ENCODE assay signal across 9 mouse cellular contexts in genomic region chr4:101998267-101998922, GRCm38 (mm10). TPM values are rescaled to one million over a fixed set of nuclear protein-coding genes. Genes with fewer than 3 reads are reported as not detected.
A peak's percentile ranks its signal among the peaks of the same experiment; 100 is the strongest.
DNase-seq lines count a peak whose midpoint lies in the region; ATAC-seq lines count a peak whose summit lies in the region.
"Had no signal": no experiment of that assay in that cellular context is flagged by ENCODE, and none has a peak within 500 bp of the region (broad histone marks: within the 10 kb centered on the region; RNA-seq: fewer than 3 reads in every experiment).

No protein-coding gene starts in this region.

- H3K4me1 ChIP-seq in liver, embryonic 12.5 days = no peaks in the 10 kb centered on the region
- no peaks in the 10 kb centered on the region for H3K4me1 ChIP-seq in intestine, embryonic 14.5 days (replicated peaks; ENCODE audit: control insufficient read depth, insufficient read depth, low read length)
- H3K4me1 ChIP-seq in midbrain, embryonic 16.5 days (ENCODE audit: control insufficient read depth, insufficient read depth, low read length) = no peaks in the 10 kb centered on the region
- H3K4me1 ChIP-seq: stomach, embryonic 15.5 days had no signal

- ATAC-seq in liver, embryonic 12.5 days = no peak
- no peak; the same call in 1 of the 2 replicates for ATAC-seq in intestine, embryonic 14.5 days (replicated peaks; ENCODE audit: low FRiP score, low TSS enrichment, low read depth)
- peak; percentile 86 for ATAC-seq in midbrain, embryonic 16.5 days

- intact Hi-C loops in left cerebral cortex, postnatal 4 days (cut with DNase I) = loop anchor here (2.0 kb wide), 1 partner anchor 342 kb away; no protein-coding TSS in a partner anchor

- H3K27me3 ChIP-seq in liver, embryonic 12.5 days (replicated peaks) = no peaks in the 10 kb centered on the region
- no peaks in the 10 kb centered on the region for H3K27me3 ChIP-seq in intestine, embryonic 14.5 days (replicated peaks; ENCODE audit: control insufficient read depth, insufficient read depth, low read length)
- no peaks in the 10 kb centered on the region for H3K27me3 ChIP-seq in midbrain, embryonic 16.5 days (ENCODE audit: control insufficient read depth, insufficient read depth, low read depth, low read length)
- H3K27me3 ChIP-seq: stomach, embryonic 15.5 days had no signal

- H3K27ac ChIP-seq in liver, embryonic 12.5 days = no peak overlapping the region
- H3K27ac ChIP-seq in intestine, embryonic 14.5 days (ENCODE audit: low read depth) = no peak overlapping the region
- no peak overlapping the region for H3K27ac ChIP-seq in midbrain, embryonic 16.5 days (ENCODE audit: low read length)
- H3K27ac ChIP-seq: stomach, embryonic 15.5 days had no signal

- H3K36me3 ChIP-seq in liver, embryonic 12.5 days = no peaks in the 10 kb centered on the region
- no peaks in the 10 kb centered on the region for H3K36me3 ChIP-seq in intestine, embryonic 14.5 days (ENCODE audit: control insufficient read depth, insufficient read depth, low read length)
- no peaks in the 10 kb centered on the region for H3K36me3 ChIP-seq in midbrain, embryonic 16.5 days (ENCODE audit: control insufficient read depth, insufficient read depth, low read length)
- H3K36me3 ChIP-seq: stomach, embryonic 15.5 days had no signal

- DNase-seq in liver = peak; percentile 62
- peak; percentile 66 for DNase-seq in cerebellum, adult 8-10 months
- DNase-seq in frontal cortex, postnatal 10 days (ENCODE audit: low spot score in 2 of 2) = peak; percentile 13 to 65
- DNase-seq in intestine, embryonic 14.5 days (ENCODE audit: low spot score) = peak; percentile 87
- DNase-seq in left cerebral cortex, postnatal 4 days = peak; percentile 73
- peak; percentile 38 for DNase-seq in telencephalon, adult 2 months (ENCODE audit: low read depth, low spot score)

- 31% methylated on average over 15 of the region's 15 CpGs for WGBS in liver, embryonic 12.5 days (ENCODE audit: insufficient replicate concordance)
- WGBS in intestine, embryonic 14.5 days = 42% methylated on average over 15 of the region's 15 CpGs
- 37% methylated on average over 15 of the region's 15 CpGs for WGBS in midbrain, embryonic 16.5 days

- no peak overlapping the region for H3K4me2 ChIP-seq in liver, embryonic 12.5 days
- H3K4me2 ChIP-seq in intestine, embryonic 14.5 days (ENCODE audit: low read length) = no peak overlapping the region
- peak overlapping the region; percentile 28; the same call in 1 of the 2 replicates for H3K4me2 ChIP-seq in midbrain, embryonic 16.5 days (ENCODE audit: low read length)
- H3K4me2 ChIP-seq: stomach, embryonic 15.5 days had no signal

- H3K9ac ChIP-seq in liver, embryonic 12.5 days = no peak overlapping the region
- no peak overlapping the region for H3K9ac ChIP-seq in intestine, embryonic 14.5 days (ENCODE audit: low read length)
- H3K9ac ChIP-seq in midbrain, embryonic 16.5 days (ENCODE audit: low read depth, low read length) = no peak overlapping the region
- H3K9ac ChIP-seq: stomach, embryonic 15.5 days had no signal

- no peak overlapping the region for H3K4me3 ChIP-seq in liver, embryonic 12.5 days
- no peak overlapping the region for H3K4me3 ChIP-seq in intestine, embryonic 14.5 days (ENCODE audit: low read depth, low read length)
- H3K4me3 ChIP-seq in midbrain, embryonic 16.5 days (ENCODE audit: low read depth, low read length) = no peak overlapping the region
- H3K4me3 ChIP-seq: stomach, embryonic 15.5 days had no signal

- no peaks in the 10 kb centered on the region for H3K9me3 ChIP-seq in liver, embryonic 12.5 days (replicated peaks)
- no peaks in the 10 kb centered on the region for H3K9me3 ChIP-seq in intestine, embryonic 14.5 days (ENCODE audit: control insufficient read depth, low read length)
- H3K9me3 ChIP-seq in midbrain, embryonic 16.5 days (replicated peaks; ENCODE audit: control insufficient read depth, low read length, poor library complexity, severe bottlenecking) = no peaks in the 10 kb centered on the region
- H3K9me3 ChIP-seq: stomach, embryonic 15.5 days had no signal

RNA-seq across cellular contexts. Expression of gene Gm12789, which starts 12.0 kb away (rescaled TPM):
- polyA plus RNA-seq in liver, embryonic 12.5 days (2016; fragmentation: Nextera tagmentation; extraction: Ambion mirVana) = not detected in 2 replicates
- polyA plus RNA-seq in intestine, embryonic 14.5 days (2014; fragmentation: Nextera tagmentation; extraction: Ambion mirVana) = not detected in 2 replicates
- total RNA-seq in left cerebral cortex, postnatal 4 days (2021) = not detected
- polyA plus RNA-seq in midbrain, embryonic 16.5 days (2015; fragmentation: Nextera tagmentation; extraction: Ambion mirVana) = not detected in 2 replicates
- polyA plus RNA-seq: stomach, embryonic 15.5 days had no signal

RNA-seq across cellular contexts. Expression of gene Gm12790, which starts 17.5 kb away (rescaled TPM):
- not detected in 2 replicates for polyA plus RNA-seq in liver, embryonic 12.5 days (2016; fragmentation: Nextera tagmentation; extraction: Ambion mirVana)
- not detected in 2 replicates for polyA plus RNA-seq in intestine, embryonic 14.5 days (2014; fragmentation: Nextera tagmentation; extraction: Ambion mirVana)
- total RNA-seq in left cerebral cortex, postnatal 4 days (2021) = not detected
- polyA plus RNA-seq in midbrain, embryonic 16.5 days (2015; fragmentation: Nextera tagmentation; extraction: Ambion mirVana) = not detected in 2 replicates
- polyA plus RNA-seq: stomach, embryonic 15.5 days had no signal

RNA-seq across cellular contexts. Expression of gene Gm12794, which starts 58.2 kb away (rescaled TPM):
- polyA plus RNA-seq in liver, embryonic 12.5 days (2016; fragmentation: Nextera tagmentation; extraction: Ambion mirVana) = not detected in 2 replicates
- polyA plus RNA-seq in intestine, embryonic 14.5 days (2014; fragmentation: Nextera tagmentation; extraction: Ambion mirVana) = not detected in 2 replicates
- total RNA-seq in left cerebral cortex, postnatal 4 days (2021) = not detected
- not detected in 2 replicates for polyA plus RNA-seq in midbrain, embryonic 16.5 days (2015; fragmentation: Nextera tagmentation; extraction: Ambion mirVana)
- polyA plus RNA-seq: stomach, embryonic 15.5 days had no signal
